Mouse (Mus musculus): ENCODE results near the gene Ccdc85a.

- no peak for TF ChIP-seq POLR2A (IDR thresholded peaks at IDR 0.05; ENCODE audit: insufficient read depth, low read depth, low read length)
- TF ChIP-seq CTCF (IDR thresholded peaks at IDR 0.05): no peak
- TF ChIP-seq EP300 (IDR thresholded peaks at IDR 0.05; ENCODE audit: insufficient read depth, low read depth, low read length): no peak
Measured at GRCm38 (mm10) chr11:28375891-28376290, 208.2 kb downstream of the Ccdc85a start.
